Mouse (Mus musculus): ENCODE results near the gene Lipe. TPM values are rescaled to one million over a fixed set of nuclear protein-coding genes. Genes with fewer than 3 reads are reported as not detected.

Lipe gene
- 5.0 and 9.1 TPM in 2 replicates for polyA plus RNA-seq (2012; ENCODE audit: insufficient read depth, low replicate concordance)

- no peaks in the 10 kb centered on the region for H3K9me3 ChIP-seq
- TF ChIP-seq FLI1 (IDR thresholded peaks at IDR 0.05; ENCODE audit: low read length) (no peak), GATA1 (IDR thresholded peaks at IDR 0.05; ENCODE audit: borderline replicate concordance, low read length) (no peak)
- no peaks in the 10 kb centered on the region for H3K36me3 ChIP-seq (replicated peaks; ENCODE audit: low read length)
- H3K27me3 ChIP-seq (replicated peaks): peaks cover 3% of the 10 kb centered on the region
- peaks cover 40% of the 10 kb centered on the region for H3K4me1 ChIP-seq
- H3K4me3 ChIP-seq (replicated peaks): no peak within 1 kb of the TSS
Measured at GRCm38 (mm10) chr7:25398610-25399009, at the start of gene Lipe. TSS of gene Lipe (minus strand) at chr7:25398710.

DNA sequence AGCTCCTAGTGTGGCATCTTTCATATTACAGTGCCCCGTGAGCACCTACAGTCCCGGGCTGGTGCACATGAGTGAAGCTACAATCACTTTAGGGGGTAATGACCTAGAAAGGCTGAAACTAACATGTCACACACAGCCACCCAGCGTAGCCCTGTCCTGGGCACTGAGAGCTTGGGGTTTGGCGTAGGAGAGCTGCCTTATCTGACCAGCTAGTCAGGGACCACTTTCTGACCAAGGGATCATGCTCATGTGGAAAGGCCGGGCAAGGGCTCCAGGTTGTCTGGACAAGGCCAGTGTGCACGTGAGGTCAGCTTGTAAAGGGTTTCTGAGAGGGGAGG is 42.3 kb upstream of the Lipe start:
- no peaks in the 10 kb centered on the region for H3K9me3 ChIP-seq
- TF ChIP-seq GATA1 (IDR thresholded peaks at IDR 0.05; ENCODE audit: borderline replicate concordance, low read length) (no peak), FLI1 (IDR thresholded peaks at IDR 0.05; ENCODE audit: low read length) (no peak)
- H3K4me3 ChIP-seq (replicated peaks): no peak overlapping the region
- H3K4me1 ChIP-seq: peaks cover 30% of the 10 kb centered on the region
- H3K36me3 ChIP-seq (replicated peaks; ENCODE audit: low read length): no peaks in the 10 kb centered on the region
- peaks cover 6% of the 10 kb centered on the region for H3K27me3 ChIP-seq (replicated peaks)

GRCm38 (mm10) chr7:25439978-25440815 is 41.7 kb upstream of the Lipe start:
- peaks cover 36% of the 10 kb centered on the region for H3K4me1 ChIP-seq
- TF ChIP-seq GATA1 (IDR thresholded peaks at IDR 0.05; ENCODE audit: borderline replicate concordance, low read length): no peak
- TF ChIP-seq FLI1 (IDR thresholded peaks at IDR 0.05; ENCODE audit: low read length): no peak
- H3K4me3 ChIP-seq (replicated peaks): no peak overlapping the region
- H3K27me3 ChIP-seq (replicated peaks): peaks cover 6% of the 10 kb centered on the region
- H3K36me3 ChIP-seq (replicated peaks; ENCODE audit: low read length): no peaks in the 10 kb centered on the region
- H3K9me3 ChIP-seq: no peaks in the 10 kb centered on the region

- TF ChIP-seq FLI1 (IDR thresholded peaks at IDR 0.05; ENCODE audit: low read length) (no peak), GATA1 (IDR thresholded peaks at IDR 0.05; ENCODE audit: borderline replicate concordance, low read length) (no peak)
Measured at GRCm38 (mm10) chr7:25439124-25439822, 40.8 kb upstream of the Lipe start.

DNA sequence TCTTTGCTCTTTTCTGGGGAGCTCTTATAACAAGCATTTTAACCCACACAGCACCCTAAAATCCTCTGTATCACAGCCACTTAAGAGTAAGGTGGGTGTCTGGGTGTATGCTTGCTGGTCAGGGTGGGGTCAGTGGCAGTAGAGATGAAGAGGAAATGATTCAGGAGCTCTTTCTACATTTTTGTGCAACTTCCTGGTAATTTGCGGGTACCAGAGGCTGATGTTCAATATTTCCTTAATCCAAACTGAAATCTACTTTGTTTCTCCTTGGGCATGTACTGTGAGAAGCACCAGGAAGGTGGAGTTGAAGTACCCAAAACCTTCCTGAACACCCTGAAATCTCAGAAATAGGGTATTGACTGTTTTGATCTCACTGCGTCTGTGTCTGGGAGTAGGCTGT is 38.2 kb upstream of the Lipe start:
- Histone ChIP-seq H3K36me3 (replicated peaks; ENCODE audit: low read length) (no peaks in the 10 kb centered on the region), H3K4me1 (peaks cover 66% of the 10 kb centered on the region)

More at GRCm38 (mm10) chr7:25439124-25439822, 40.8 kb upstream of the Lipe start:
- no peaks in the 10 kb centered on the region for H3K9me3 ChIP-seq
- H3K36me3 ChIP-seq (replicated peaks; ENCODE audit: low read length): no peaks in the 10 kb centered on the region
- peaks cover 6% of the 10 kb centered on the region for H3K27me3 ChIP-seq (replicated peaks)
- H3K4me3 ChIP-seq (replicated peaks): no peak overlapping the region
- peaks cover 45% of the 10 kb centered on the region for H3K4me1 ChIP-seq

DNA sequence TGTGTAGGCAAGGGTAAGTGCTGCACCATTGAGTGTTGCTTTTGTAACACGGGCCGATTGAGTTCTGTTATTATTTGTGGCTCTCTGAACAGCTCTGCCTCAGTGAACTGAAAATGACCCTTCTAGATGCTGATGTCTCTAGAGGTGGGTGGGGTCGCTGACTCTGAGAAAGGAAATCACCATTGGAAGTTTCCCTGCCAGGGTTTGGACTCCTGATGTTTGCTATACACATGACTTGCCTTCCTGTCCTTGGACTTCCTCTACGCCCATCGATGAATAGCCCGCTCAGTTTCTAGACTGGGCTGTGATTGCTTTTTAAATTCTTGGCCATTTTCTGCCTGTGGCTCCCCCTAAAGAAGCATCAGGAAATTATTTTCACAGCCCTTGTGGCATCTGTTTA is 37.7 kb upstream of the Lipe start:
- no peaks in the 10 kb centered on the region for H3K9me3 ChIP-seq
- H3K27me3 ChIP-seq (replicated peaks): no peaks in the 10 kb centered on the region
- peaks cover 71% of the 10 kb centered on the region for H3K4me1 ChIP-seq
- no peak for TF ChIP-seq GATA1 (IDR thresholded peaks at IDR 0.05; ENCODE audit: borderline replicate concordance, low read length)
- TF ChIP-seq FLI1 (IDR thresholded peaks at IDR 0.05; ENCODE audit: low read length): no peak
- no peaks in the 10 kb centered on the region for H3K36me3 ChIP-seq (replicated peaks; ENCODE audit: low read length)
- H3K4me3 ChIP-seq (replicated peaks): no peak overlapping the region

More for the DNA sequence above, 38.2 kb upstream of the Lipe start:
- no peak overlapping the region for H3K4me3 ChIP-seq (replicated peaks)
- H3K9me3 ChIP-seq: no peaks in the 10 kb centered on the region
- H3K27me3 ChIP-seq (replicated peaks): no peaks in the 10 kb centered on the region
- TF ChIP-seq FLI1 (IDR thresholded peaks at IDR 0.05; ENCODE audit: low read length): no peak
- TF ChIP-seq GATA1 (IDR thresholded peaks at IDR 0.05; ENCODE audit: borderline replicate concordance, low read length): no peak

DNA sequence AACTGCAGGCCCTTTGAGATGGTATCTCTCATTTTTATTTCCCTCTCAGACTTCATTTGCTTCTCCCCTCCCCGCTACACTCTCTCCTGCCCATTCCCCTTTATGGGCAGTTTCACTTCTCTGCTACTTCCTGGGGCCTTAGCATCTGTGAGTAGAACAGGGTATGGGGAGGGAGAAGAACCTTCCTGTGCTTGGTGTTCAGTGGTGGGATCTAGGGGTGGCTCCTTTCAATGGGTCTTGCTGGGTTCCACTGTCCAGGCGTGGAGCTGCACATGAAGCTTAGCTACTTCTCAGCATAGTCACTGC is 37.0 kb upstream of the Lipe start:
- peak overlapping the region; percentile 21 for H3K4me3 ChIP-seq (replicated peaks)
- TF ChIP-seq GATA1 (IDR thresholded peaks at IDR 0.05; ENCODE audit: borderline replicate concordance, low read length) (no peak), FLI1 (IDR thresholded peaks at IDR 0.05; ENCODE audit: low read length) (no peak)
- no peaks in the 10 kb centered on the region for H3K36me3 ChIP-seq (replicated peaks; ENCODE audit: low read length)
- H3K9me3 ChIP-seq: no peaks in the 10 kb centered on the region
- no peaks in the 10 kb centered on the region for H3K27me3 ChIP-seq (replicated peaks)
- H3K4me1 ChIP-seq: peaks cover 78% of the 10 kb centered on the region

- H3K4me3 ChIP-seq (replicated peaks): no peak overlapping the region
- no peaks in the 10 kb centered on the region for H3K36me3 ChIP-seq (replicated peaks; ENCODE audit: low read length)
- H3K4me1 ChIP-seq: peaks cover 84% of the 10 kb centered on the region
- H3K27me3 ChIP-seq (replicated peaks): no peaks in the 10 kb centered on the region
- H3K9me3 ChIP-seq: no peaks in the 10 kb centered on the region
- TF ChIP-seq GATA1 (IDR thresholded peaks at IDR 0.05; ENCODE audit: borderline replicate concordance, low read length): no peak
Measured at GRCm38 (mm10) chr7:25434654-25435545, 36.4 kb upstream of the Lipe start.

DNA sequence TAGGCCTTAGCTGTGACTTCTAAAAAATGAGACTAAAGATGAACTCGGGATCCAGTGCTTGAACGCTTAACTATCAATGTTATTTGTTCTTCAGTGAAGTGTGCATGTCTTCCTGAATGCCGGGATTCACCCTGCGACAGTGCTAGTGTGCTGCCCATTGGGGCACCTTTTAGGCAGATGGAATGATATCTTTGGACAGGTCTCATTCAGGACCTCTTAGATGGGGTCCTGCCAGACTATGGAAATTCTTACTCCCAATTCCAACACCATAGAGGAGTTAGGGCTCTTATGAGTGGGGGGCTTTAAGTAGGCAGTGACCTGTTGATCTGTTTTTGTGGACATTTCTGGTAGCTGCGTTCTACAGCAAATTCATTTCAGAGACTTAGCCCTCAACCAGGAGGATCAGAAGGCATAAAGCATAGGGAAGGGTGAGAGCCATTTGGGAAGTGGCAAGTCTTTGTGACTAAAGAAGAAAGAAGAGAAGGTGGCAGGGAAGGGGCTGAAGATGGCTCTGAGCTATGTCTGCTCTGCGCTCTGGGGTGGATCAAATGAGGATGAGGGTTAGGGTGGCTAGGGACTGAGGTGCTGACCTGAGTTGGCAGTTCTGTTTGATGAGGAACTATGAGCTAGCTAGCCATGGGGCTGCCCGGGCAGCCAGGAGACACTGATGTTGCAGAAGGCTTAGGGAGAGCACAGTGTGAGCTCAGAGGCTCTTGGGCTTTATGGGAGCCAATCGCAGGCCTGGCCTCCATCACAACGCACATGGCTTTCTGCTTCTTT is 35.5 kb upstream of the Lipe start:
- Histone ChIP-seq H3K4me1 (peaks cover 93% of the 10 kb centered on the region), H3K36me3 (replicated peaks; ENCODE audit: low read length) (no peaks in the 10 kb centered on the region), H3K9me3 (no peaks in the 10 kb centered on the region), H3K4me3 (replicated peaks) (no peak overlapping the region), H3K27me3 (replicated peaks) (no peaks in the 10 kb centered on the region)
- TF ChIP-seq GATA1 (IDR thresholded peaks at IDR 0.05; ENCODE audit: borderline replicate concordance, low read length): no peak
- TF ChIP-seq FLI1 (IDR thresholded peaks at IDR 0.05; ENCODE audit: low read length): no peak

All from megakaryocyte, embryonic 14.5 days (primary cell).